Mouse (Mus musculus): ENCODE data around the gene Wdr5. TPM values are rescaled to one million over a fixed set of nuclear protein-coding genes. Genes with fewer than 3 reads are reported as not detected.
"Not testable (repeated sequence)": the region's sequence is repeated elsewhere in the genome, so short reads cannot be mapped to it uniquely, and the experiment has no call there.

Gene Wdr5
- total RNA-seq, 2 experiments from 2014 or later, result 25.4 to 28.5 TPM

DNA sequence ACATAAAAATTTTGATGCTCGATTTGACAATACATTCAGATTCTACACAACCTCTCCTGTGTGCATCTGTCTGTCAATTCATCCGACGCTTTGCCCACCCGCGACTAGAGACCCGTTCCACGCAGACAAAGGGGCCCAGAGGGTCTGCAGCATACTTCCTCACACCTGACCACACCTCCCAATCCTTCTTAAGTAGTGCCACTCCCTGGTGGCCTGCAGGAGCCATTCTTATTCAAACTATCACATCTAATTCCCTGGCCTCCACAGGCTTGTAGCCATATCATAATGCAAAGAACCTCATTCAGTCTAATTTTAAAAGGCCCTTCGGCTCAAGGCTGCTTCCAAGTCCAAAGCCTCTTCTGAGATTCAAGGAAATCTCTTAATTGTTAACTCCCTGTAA, 31.1 kb downstream of the Wdr5 start:
- DNase-seq; intact Hi-C loops (cut with DNase I): not testable (repeated sequence)

DNA sequence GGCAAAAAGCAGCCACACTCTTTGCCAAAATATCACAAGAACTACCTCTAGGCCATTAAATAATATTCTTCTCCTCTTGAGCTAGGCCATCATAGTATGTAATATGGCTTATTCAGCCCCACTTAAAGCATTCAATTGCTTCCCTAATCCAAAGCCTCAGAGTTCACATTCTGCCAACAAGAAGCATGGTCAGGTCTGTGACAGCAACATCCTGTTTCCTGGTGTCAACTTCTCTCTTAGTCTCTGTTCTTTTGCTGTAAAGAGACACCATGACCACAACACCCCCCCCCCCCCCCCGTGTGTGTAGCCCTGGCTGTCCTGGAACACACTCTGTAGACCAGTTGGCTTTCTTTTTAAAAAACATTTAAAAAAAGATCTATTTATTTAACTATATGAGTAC, 32.4 kb downstream of the Wdr5 start:
- intact Hi-C loops (cut with DNase I), result no loop called here
- DNase-seq, result no peak

DNA sequence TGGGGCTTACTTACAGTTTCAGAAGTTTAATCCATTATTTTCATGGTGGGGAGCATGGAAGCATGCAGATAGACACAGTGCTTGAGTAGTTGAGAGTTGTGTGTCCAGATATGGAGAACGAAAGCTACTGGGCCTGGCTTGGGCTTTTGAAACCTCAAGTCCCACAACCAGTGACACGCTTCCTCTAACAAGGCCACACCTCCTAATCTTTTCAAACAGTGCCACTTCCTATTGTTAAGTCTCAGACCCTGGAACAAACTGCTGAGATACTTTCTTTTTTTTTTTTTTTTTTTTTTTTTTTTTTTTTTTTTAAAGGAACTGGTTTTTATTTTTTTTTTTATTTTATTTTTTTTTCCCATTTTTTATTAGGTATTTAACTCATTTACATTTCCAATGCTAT, 33.0 kb downstream of the Wdr5 start:
- intact Hi-C loops (cut with DNase I), result no loop called here
- DNase-seq, result no peak

DNA sequence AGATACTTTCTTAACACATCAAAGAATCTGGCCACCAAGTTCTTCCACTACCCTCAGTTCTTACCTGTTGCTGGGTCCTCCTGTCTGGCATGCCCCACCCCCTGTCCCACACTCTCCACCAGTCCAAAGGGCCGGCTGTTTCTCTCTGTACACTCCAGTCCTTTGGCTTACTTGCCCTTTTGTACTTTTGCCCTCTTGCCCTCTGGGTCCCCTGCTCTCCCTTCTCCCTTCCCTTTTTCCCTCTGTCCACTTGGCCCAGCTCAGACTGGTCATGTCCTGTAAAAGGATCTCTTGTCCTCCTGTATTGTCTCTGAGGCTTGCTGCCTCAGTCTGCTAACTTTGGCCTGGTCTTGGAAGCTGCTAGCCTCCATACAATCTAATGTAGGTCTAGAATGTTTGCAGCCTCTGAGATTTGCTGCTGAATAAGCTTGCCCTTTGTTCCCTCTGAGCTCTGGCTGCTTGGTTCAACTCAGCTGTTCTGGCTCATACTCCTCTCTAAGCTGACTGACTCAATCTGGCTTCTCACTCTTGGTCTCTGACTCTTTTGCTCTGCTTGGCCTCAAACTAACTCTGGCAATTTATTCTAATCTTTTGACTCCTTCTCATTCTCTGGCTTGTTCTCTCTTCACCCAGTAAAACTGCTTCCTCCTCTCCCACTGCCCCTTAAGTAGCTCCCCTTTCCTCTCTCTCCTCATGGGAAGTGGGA, 33.9 kb downstream of the Wdr5 start:
- DNase-seq, result no peak
- intact Hi-C loops (cut with DNase I), result no loop called here

DNA sequence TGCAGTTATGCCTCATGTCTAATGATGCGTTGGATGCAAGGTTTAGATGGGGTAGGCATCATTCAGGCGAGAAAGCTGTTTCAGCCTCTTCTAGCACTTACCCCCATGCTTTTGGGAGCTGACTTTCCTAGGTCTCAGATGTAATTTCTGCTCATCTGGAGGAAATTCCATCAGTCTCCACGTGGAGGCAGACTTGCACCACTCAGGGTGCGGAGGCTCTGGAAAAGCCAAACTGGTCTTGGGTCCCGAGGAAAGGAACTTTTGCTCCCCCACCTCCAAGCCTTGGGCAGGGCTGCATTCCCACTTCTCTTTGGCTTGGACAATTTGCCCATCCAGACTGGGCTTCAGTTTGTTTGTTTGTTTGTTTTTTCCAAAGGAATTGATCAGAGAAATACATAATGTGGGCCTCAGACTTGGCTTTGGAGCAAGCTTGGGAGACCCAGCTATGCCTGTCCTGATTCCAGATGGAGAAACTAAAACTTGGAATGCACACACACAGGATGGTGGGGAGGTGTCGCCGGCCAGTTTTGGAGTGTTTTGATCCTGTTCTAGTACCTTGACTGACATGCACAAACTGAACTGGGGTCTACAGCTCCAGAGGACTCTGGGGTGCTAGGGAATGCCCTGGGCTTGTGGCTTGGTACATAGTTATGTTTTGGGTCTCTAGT, 37.8 kb downstream of the Wdr5 start:
- DNase-seq, result peak; percentile 83 to 89
- intact Hi-C loops (cut with DNase I), result loop anchor here (1.0 to 5.0 kb wide), 4 partner anchors 125 to 335 kb away; partner anchors contain the start of genes Col5a1 and Rxra

DNA sequence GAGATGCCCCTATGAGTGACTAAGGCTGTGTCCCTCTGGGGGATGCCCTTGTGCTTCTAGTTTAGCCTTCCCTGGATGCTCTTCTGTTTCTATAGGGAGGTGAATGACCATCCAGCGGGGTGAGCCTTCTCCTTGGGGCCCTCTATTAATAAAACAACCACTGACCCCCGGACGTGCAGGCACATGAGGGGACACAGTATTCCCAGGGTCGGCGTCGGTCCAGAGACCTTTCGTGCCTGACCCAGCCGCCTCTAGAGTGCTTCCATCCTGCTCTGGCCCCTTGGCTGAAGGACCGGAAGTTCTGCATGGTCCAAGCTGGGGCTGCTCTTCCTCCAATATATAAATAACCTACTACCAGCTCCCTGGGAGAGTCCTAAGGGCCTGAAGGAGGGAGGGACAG, 39.4 kb downstream of the Wdr5 start:
- peak; percentile 41 to 55 for DNase-seq
- intact Hi-C loops (cut with DNase I), result loop anchor here (5.0 kb wide), 3 partner anchors 123 to 333 kb away; partner anchors contain the start of genes Col5a1 and Rxra

DNA sequence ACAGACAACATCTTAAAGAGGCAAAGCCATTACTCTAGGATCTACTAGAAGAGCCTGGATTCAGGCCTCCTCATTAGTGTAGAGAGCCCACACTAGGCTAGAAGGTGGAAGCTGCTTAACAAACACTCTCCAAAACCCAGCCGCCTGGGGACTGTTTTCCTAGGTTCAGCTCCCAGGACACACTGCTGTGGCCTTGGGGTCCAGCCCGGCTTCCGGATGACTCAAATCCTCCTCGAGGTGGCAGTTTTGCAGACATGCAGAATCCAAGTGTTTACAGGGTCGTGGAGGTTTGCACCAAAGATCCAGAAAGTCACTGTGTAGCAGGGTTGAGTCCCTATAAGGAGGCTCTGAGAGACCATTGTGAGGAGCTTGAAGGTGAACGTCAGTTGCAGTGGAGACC, 42.0 kb downstream of the Wdr5 start:
- no peak for DNase-seq
- intact Hi-C loops (cut with DNase I), result no loop called here

DNA sequence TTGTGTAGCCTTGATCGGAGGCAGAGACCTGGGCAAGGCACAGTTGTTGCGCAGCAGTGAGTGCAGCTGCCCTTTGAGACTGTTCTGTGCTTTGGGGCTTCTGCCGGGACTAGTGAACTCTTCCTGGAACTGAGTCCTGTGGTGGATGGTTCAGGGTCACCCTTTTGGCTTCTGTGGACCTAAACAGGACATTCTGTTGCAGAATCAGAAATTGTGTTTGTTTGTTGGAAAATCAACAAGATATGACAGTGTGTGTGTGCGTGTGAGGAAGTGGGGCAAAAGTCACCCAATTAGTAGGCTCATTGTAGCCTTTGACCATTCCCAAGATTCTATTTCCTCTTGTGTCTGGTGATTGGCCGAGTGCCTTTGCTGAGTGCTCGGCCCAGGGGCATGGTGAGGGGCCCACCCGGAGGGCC, 45.8 kb downstream of the Wdr5 start:
- no peak for DNase-seq
- intact Hi-C loops (cut with DNase I), result no loop called here

DNA sequence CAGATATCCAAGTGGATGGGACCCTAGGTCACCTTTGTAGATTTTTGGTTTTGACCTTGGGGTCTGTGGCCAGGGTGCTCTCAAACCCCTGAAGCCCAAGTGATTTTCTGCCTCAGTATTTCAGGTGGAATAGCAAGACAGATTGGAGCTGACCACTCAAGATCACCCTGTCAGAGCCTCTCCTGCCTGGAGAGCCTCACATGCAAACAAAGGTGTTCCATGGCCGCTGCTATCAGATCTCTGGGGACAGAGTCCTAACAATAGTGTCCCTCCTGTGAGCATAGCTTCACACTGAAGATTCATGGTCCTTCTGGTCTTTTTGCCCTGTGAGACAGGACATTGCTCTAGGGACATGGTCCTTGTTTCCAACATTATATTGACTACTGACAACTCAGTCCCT, 46.2 kb downstream of the Wdr5 start:
- intact Hi-C loops (cut with DNase I), result no loop called here
- no peak for DNase-seq

DNA sequence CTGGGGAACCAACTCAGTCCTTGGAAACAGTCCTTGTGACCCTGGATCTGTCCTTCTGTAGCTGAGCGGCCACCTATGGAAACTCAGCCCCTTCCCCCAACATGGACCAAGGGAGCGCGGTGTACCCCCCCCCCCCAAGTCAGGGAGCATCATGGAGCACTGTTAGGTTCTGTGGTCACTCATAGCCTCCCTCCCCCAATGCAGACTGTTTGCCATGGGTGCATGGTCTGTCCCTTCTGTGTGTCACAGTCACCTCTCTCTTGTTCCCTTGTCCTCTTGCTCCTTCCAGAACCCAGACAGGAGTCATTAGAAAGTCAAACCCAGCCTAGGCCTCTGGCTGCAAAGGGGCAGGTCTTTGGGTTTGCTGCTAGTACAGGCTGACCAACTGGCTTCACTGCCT, 46.9 kb downstream of the Wdr5 start:
- intact Hi-C loops (cut with DNase I), result no loop called here

DNA sequence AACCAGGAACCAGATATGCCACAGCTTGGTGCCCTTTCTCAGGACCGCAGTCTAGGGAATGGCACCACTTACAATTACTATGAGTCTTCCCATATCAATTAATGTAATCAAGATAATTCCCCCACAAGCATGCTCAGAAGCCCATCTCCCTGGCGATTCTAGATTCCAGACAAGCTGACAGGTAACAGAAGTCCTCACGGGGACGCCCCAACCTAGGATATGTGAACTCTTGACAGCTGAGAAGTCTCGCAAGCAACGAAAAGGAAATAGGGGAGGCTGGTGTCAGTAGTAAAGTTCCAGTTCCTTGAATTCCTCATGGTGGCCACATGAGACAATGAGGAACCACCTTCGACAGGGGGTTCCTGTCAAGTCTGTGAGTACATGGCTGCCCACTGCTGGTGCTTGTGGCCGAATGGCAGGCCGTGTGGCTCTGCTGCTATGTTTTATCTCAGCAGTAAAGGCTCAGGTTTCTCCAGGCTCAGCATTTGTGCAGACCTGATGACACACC, 48.7 kb downstream of the Wdr5 start:
- DNase-seq, result no peak
- intact Hi-C loops (cut with DNase I), result no loop called here

More for the DNA sequence above, 46.9 kb downstream of the Wdr5 start:
- no peak for DNase-seq

DNA sequence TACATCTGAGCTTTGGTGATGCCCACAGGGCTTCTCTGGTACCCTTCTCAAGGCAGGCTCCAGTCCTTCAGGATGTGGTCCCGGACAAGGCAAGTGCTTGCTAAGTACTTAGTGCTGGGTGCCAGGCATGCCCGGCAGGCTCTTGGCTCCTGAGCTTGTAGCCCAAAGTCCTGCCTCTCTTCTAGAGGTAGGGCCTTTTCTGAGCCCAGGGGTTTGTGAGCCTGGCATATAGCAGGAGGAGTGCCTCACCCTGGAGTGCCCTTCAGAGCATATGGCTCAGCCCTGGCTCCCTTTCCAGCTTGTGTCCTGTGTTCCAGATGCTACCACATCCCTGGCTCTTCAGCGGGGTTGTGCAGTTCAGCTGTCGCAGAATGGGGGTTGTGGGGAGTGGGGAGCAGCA, 49.7 kb downstream of the Wdr5 start:
- DNase-seq, result no peak
- intact Hi-C loops (cut with DNase I), result no loop called here

DNA sequence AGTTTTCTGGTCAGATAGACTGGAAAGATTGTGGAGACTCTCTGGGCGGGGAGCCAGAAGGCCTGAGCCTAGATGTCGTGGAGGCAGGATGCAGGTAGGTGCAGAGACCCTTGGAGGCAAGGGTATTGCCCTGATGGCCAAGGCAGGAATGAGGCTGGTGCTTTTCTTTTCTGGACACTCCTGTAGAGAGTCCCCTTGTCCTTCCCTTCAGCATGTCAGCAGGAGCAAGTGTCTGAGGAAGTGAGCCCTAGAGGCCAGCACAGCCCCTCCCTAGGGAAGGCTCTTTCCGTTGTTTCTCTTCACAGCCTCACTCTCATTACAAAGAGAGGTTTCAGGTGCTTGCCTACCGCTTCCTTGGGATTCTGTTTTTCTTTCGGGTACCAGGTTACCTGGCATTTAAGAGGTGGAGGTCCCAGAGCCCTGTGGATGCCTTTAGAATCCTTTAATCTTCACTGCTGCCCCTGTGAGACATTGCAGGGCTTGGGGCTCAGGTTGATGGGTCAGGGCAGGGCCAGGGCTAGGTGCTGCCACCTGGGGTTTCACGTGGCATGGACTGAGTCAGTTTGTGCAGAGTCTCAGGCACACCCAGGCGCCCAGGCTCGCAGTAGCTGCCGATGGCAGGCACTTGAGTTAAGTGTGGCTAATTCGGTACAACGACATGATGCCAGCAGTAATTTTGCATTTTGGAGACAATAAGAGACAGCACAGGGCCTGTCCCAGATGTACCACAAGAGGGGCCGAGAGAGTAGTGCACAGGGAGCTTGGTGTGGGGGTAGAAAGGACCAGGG, 50.6 kb downstream of the Wdr5 start:
- peak in 1 of 2 experiments; percentile 40 for DNase-seq
- intact Hi-C loops (cut with DNase I), result no loop called here

DNA sequence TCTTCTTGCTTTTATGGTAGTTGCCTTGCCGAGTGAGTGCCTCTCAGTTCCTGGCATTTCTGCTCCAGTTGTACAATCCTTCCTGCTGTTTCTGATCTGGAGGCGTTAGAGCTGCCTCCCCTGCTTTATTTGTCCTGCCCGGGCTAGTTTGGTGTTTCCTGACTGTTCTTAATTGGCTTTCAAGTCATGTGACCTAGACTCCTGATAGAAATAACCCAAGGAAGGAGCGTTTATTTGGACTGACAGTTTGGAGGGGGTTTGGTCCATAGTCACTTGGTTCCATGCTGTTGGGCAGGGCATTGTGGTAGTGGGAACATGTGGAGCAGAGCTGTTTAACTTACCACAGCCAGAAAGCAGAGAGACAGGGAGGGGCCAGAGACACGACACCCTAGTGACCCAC, 55.9 kb downstream of the Wdr5 start:
- no peak for DNase-seq
- intact Hi-C loops (cut with DNase I), result loop anchor here (5.0 kb wide), 1 partner anchor 101 kb away; no protein-coding TSS in a partner anchor

DNA sequence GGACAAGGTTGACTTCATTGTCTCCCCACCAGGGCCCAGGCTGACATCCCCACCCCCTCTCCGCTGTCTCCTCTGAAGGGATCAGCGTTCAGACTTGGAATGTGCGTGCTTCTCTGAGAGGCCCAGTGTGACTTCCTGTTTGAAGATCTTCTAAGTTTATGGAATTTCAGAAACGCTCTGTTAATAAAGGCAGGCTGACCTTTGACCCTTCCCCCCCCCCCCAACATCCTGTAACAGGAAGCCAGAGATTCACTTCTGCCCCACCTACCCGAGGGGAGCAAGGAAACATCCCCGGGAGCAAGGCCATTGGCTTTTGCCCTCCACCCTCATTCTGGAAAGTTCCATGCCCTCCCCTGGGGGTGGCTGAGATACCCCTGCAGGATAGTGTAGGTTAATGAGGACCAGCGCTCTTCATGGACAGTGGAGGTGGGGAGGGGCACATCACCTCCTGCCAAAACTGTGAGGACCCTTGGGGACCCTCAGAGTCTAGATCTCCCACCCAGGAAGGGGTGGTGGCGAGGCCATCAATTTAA, 57.4 kb downstream of the Wdr5 start:
- DNase-seq, result no peak
- intact Hi-C loops (cut with DNase I), result loop anchor here (5.0 kb wide), 1 partner anchor 100 kb away; no protein-coding TSS in a partner anchor

DNA sequence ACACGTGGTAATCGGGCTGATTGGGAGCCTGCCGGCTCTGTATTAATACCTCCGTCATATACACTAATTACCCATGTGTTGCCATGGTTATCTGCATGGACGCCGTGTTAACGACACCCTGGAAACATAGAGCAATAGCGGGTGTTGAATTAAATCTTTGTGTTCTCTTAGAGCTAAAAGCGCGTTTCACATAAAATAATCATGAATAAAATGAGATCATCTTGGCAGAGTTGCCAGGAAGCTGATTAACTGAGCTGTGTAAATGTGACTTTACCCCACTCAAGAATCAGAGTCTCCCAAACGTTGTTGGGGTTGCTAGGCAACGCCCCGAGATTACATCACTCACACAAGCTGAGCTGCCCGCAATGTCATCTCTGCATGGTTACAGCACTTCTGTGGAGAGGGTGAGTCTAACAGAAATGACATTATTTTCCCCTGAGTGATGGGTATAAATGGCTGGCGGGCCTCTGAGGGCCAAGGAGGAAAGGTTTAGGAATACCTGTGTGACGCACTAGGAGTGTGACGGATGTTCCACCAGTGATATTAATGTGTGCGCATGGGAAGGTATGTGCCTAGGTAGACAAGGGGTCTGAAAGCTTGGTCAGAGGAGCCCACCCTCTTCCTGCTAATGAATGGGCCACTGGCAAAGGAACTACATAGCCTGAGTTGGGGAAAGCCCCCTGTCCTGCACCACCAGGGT, 58.1 kb downstream of the Wdr5 start:
- intact Hi-C loops (cut with DNase I), result loop anchor here (5.0 kb wide), 1 partner anchor 99 kb away; no protein-coding TSS in a partner anchor
- DNase-seq, result peak; percentile 86

DNA sequence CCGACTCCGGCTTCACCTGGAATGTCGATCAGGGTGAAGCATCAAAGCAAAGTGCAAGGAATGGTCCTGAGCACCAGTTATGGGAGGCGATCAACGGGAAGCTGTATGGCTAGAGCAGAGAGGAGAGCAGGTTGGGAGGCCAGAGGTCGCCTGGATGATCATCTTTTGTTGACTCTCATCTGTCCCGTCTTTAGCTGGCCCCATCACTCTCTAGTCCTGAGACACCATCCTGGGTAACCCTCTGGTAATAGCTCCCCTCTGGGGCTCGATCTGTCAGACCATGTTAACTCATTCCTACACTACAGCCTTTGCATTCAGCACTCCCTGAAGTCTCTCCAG, 58.6 kb downstream of the Wdr5 start:
- no peak for DNase-seq
- intact Hi-C loops (cut with DNase I), result loop anchor here (5.0 kb wide), 1 partner anchor 99 kb away; no protein-coding TSS in a partner anchor

DNA sequence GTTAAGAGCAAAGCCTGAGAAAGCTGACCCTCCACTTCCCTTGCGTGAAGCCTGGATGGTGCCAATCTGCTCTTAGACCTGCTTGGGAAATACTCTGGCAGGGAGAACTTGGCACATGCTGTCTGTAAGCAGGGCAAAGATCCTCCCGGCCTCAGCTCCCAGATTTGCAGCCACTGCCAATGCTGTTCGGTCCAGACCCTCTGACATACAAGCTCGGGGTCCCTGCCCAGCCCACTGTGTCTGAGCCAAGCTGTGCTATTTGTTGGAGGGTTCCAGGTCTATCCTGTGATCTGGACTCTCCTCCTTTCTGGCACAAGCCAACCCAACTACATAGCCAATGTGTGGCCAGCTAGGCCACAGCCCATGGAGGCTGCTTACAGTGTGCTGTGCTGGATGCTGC, 61.5 kb downstream of the Wdr5 start:
- DNase-seq, result no peak
- intact Hi-C loops (cut with DNase I), result no loop called here

DNA sequence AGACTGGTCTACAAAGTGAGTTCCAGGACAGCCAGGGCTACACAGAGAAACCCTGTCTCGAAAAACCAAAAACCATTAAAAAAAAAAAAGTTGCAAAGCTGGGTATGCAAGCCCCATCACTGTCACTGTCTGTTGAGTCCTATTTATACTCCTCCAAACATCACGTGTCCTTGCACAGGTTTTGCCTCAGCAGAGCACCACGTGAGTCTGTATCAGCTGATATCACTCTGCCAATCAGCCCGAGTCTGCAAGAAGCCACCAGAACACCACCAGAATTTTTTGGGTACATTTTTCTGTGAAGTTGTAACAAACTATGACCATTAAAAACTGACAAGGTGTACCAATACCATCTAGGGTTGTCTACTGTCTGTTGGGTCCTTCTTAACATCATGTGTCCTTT, 63.6 kb downstream of the Wdr5 start:
- no peak for DNase-seq
- intact Hi-C loops (cut with DNase I), result no loop called here

DNA sequence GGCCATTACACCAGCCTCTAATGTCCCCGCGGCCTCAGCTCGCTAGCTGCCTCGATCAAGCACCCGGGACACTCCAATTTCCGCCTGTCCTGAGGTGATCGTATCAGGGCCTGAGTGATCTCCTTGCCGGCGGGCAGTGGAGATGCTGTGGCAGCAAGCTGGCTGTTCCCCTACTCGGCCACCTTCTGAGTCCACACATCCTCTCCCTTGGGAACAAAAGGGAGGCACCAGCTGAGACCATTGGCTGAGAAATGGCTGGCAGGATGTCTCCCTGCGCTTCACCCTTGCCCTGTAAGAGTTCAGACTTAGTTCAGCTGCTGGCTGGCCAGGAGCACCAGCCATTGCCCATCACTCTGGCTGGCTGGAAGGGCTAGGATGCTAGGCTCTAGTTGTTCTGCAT, 67.2 kb downstream of the Wdr5 start:
- DNase-seq, result no peak
- intact Hi-C loops (cut with DNase I), result no loop called here

All from heart, postnatal 10 days (tissue).